Mouse (Mus musculus): ENCODE measurements at regions not wholly inside any gene's neighbourhood (a gene's known extent, or its start where the extent isn't known, plus 50 kb on each side); places are given as distances from the start of the nearest gene placed in this dataset.
A peak's percentile ranks its signal among the peaks of the same experiment; 100 is the strongest.

DNA sequence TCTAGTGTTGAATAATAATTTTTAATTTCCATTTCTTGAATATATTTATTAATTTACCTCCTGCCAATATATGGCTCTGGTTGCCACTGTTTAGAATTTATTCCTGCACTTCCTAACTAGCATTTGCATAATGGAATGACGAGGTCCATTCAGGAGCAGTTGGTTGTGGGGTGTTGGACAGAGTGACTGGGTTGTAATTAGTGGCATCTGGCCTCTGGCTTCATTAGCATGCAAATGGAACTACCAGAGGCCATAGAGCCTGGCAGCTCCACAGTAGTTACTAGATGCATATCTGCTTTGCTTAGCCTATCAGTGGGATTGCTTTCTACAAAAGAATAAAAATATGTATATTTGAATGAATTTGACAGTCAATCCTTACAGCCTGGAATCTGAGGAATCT lies 1099.6 kb upstream of the Cdh8 start:
- Histone ChIP-seq H3K4me2 (replicated peaks) (no peak overlapping the region), H3K4me1 (no peaks in the 10 kb centered on the region), H3K9me3 (no peaks in the 10 kb centered on the region), H3K9ac (no peak overlapping the region), H3K27ac (no peak overlapping the region), H3K36me3 (no peaks in the 10 kb centered on the region), H3K27me3 (replicated peaks) (no peaks in the 10 kb centered on the region), H3K4me3 (no peak overlapping the region)
- 10% methylated on average over 1 of the region's 1 CpGs for WGBS
- ATAC-seq (ENCODE audit: low FRiP score, low read depth), result peak; percentile 93

DNA sequence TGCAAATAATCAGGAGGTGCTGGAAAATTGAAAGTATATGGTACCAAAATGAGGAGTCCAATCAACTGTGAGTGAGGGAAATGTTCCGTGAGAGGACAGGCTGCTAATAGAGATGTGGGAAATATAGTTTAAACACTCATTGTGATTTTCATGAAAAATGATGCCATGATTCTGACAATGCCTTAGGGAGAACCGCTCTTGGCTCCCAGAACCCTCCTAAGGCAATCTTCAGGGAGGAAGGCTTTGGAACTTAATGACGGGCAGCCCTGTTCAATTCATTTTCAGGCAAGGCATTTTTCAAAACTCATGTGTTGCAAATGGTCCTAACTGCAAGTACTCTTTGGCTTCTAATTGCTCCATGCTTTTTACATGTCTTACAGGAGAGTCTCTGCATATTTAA lies 1098.9 kb upstream of the Cdh8 start:
- ATAC-seq (ENCODE audit: low FRiP score, low read depth), result peak; percentile 49; the same call in 1 of the 2 replicates
- H3K27ac ChIP-seq, result no peak overlapping the region

DNA sequence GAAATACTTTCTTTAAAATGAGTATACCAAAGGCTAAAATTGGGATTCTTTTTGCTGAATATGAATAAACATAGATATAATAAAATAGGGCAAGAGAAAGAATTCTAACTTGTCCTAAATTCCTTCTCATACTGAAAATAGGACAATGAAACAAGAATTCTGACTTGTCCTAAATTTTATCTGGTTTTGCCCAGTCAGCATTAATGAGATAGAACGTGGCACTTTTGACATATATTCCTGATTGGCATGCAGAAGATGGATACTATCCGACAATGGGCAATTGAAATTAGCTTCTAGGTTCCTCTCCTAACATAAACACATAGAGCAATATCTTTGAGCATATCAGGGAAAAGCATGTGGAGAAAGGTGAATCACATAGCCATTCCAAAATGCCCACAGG lies 1090.2 kb upstream of the Cdh8 start:
- ATAC-seq (ENCODE audit: low FRiP score, low read depth), result no peak
- Histone ChIP-seq H3K27me3 (replicated peaks) (no peaks in the 10 kb centered on the region), H3K4me2 (replicated peaks) (no peak overlapping the region), H3K4me3 (no peak overlapping the region), H3K27ac (no peak overlapping the region), H3K9ac (no peak overlapping the region), H3K4me1 (no peaks in the 10 kb centered on the region), H3K9me3 (no peaks in the 10 kb centered on the region), H3K36me3 (no peaks in the 10 kb centered on the region)
- 88% methylated on average over 2 of the region's 2 CpGs for WGBS

More for the DNA sequence above, 1098.9 kb upstream of the Cdh8 start:
- H3K4me3 ChIP-seq, result no peak overlapping the region
- no peaks in the 10 kb centered on the region for H3K4me1 ChIP-seq
- H3K36me3 ChIP-seq, result no peaks in the 10 kb centered on the region
- H3K27me3 ChIP-seq (replicated peaks), result no peaks in the 10 kb centered on the region
- WGBS, result 54% methylated on average over 3 of the region's 3 CpGs
- H3K9ac ChIP-seq, result no peak overlapping the region
- no peak overlapping the region for H3K4me2 ChIP-seq (replicated peaks)
- H3K9me3 ChIP-seq, result no peaks in the 10 kb centered on the region

DNA sequence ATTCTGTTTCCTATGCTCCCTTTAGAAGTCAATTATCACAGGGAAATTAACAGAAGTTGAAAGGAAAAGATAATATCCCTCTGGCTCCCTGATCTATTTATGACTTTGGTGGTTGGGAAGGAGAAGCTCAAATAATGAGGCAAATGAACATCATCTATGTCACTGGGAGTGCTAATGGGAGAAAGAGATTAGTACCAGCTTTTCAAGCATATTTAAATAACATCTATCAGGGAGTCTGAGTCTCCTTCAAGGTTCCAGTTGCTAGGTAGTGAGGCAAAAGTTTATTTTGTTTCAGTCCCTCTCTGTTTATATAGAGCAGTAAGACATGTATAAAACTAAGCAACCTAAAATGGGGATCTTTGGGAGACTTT lies 1084.1 kb upstream of the Cdh8 start:
- Histone ChIP-seq H3K4me2 (replicated peaks) (no peak overlapping the region), H3K36me3 (no peaks in the 10 kb centered on the region), H3K27me3 (replicated peaks) (no peaks in the 10 kb centered on the region), H3K9me3 (no peaks in the 10 kb centered on the region), H3K4me1 (no peaks in the 10 kb centered on the region), H3K4me3 (no peak overlapping the region), H3K9ac (no peak overlapping the region), H3K27ac (no peak overlapping the region)
- no peak for ATAC-seq (ENCODE audit: low FRiP score, low read depth)

DNA sequence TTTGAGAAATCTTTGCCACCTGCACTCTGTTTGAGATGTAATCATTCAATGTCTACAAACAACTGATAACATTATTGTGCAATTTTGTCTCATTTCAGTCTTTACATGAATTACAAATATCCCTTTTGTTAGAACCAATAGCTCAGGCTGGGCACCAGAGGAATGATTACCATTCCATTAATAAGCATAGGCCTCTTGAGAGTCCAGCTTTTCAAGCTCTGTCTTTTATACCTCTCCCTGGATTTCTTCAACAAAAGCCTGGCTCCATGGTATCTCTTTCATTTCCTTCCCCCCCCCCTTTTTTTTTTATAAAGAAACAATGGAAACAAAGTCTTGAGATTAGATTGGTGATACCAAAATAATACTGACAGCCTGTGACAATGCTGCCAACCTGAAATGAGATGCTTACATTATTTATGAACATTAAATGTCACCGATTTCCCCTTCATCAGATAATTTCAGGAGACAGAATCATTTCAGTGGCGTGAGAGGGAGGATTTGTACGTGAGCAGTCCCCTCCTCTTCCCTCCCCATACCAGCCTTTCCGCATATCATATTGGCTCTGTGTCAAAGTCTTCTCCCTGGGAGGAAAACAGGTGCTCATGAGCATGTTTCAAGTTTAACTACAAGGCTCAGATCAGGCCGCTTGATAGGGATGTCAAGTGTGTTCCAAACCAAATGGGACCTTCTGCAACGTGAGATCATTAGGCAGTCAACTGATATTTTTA lies 1083.5 kb upstream of the Cdh8 start:
- Histone ChIP-seq H3K4me1 (no peaks in the 10 kb centered on the region), H3K4me2 (replicated peaks) (no peak overlapping the region), H3K27ac (no peak overlapping the region), H3K9me3 (no peaks in the 10 kb centered on the region), H3K27me3 (replicated peaks) (no peaks in the 10 kb centered on the region), H3K9ac (no peak overlapping the region), H3K4me3 (no peak overlapping the region), H3K36me3 (no peaks in the 10 kb centered on the region)
- WGBS, result 33% methylated on average over 6 of the region's 6 CpGs
- 0 out of 2 replicates have a peak, but pooled peaks have one; percentile 44 for ATAC-seq (ENCODE audit: low FRiP score, low read depth)

DNA sequence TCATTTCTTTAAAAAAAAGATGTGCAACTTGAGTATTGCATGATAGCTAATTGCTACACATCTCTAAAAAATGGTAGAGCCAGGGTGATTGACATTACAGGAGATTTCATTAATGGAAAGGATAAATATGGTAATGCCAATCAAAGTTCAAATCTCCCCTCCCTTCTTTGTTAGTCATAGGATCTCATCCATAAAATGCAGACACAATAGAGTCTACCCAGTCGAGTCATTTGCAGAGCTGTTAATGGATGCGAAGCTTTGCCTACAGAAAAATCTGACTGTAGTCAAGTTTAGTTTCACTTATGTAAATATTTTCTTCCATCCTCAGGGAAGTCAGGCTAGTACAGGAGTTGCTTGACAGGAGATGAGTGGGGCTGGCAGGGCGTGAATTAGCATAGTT lies 1078.2 kb upstream of the Cdh8 start:
- Histone ChIP-seq H3K9ac (no peak overlapping the region), H3K4me2 (replicated peaks) (no peak overlapping the region), H3K4me1 (no peaks in the 10 kb centered on the region), H3K4me3 (no peak overlapping the region), H3K27ac (no peak overlapping the region), H3K9me3 (no peaks in the 10 kb centered on the region), H3K27me3 (replicated peaks) (no peaks in the 10 kb centered on the region), H3K36me3 (no peaks in the 10 kb centered on the region)
- WGBS, result 70% methylated on average over 3 of the region's 3 CpGs
- no peak for ATAC-seq (ENCODE audit: low FRiP score, low read depth)

DNA sequence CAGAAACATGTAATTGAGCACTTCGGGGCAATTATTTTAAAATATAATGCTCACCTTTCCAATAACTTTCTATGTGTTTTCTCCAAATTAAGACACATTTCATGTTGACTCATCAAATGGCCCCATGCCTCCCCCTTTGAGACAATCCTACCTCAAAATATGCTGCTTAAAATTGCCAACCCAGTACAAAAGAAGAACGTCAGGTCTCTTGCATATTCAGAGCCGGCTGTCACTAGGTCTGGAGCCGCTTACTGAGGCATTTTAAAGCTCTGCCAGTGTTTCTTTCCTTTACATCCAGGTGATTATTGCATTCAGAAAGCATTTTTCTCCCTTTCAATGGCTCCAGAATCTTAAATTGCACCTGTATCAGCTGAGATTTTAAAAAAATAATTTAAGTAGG lies 1059.7 kb upstream of the Cdh8 start:
- 86% methylated on average over 4 of the region's 4 CpGs for WGBS
- ATAC-seq (ENCODE audit: low FRiP score, low read depth), result no peak
- no peak overlapping the region for H3K27ac ChIP-seq
- no peaks in the 10 kb centered on the region for H3K36me3 ChIP-seq
- no peaks in the 10 kb centered on the region for H3K4me1 ChIP-seq
- no peak overlapping the region for H3K4me2 ChIP-seq (replicated peaks)
- no peak overlapping the region for H3K4me3 ChIP-seq
- no peaks in the 10 kb centered on the region for H3K27me3 ChIP-seq (replicated peaks)
- no peak overlapping the region for H3K9ac ChIP-seq
- no peaks in the 10 kb centered on the region for H3K9me3 ChIP-seq

DNA sequence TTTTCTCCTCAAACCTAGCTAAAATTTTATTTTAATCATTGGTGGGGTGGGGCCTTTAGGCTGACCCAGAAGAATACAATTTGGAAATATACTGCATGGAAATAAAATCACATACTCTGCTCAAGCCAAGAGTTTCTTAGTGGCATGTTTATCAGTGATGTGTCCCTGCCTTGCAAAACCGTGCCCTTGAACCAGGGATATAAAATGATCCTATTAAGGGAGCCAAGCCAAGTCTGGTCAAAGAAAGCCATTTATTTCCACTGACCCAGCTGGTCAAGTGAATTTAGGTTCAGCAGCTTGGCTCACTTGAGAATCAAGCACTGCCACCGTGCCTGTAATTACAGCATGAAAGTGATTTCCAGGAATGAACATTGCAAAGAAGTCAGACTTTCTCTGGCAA lies 1035.0 kb upstream of the Cdh8 start:
- no peaks in the 10 kb centered on the region for H3K9me3 ChIP-seq
- H3K27ac ChIP-seq, result no peak overlapping the region
- no peak overlapping the region for H3K9ac ChIP-seq
- no peaks in the 10 kb centered on the region for H3K36me3 ChIP-seq
- ATAC-seq (ENCODE audit: low FRiP score, low read depth), result no peak
- 67% methylated on average over 2 of the region's 2 CpGs for WGBS
- H3K4me2 ChIP-seq (replicated peaks), result no peak overlapping the region
- no peak overlapping the region for H3K4me3 ChIP-seq
- no peaks in the 10 kb centered on the region for H3K27me3 ChIP-seq (replicated peaks)
- no peaks in the 10 kb centered on the region for H3K4me1 ChIP-seq

DNA sequence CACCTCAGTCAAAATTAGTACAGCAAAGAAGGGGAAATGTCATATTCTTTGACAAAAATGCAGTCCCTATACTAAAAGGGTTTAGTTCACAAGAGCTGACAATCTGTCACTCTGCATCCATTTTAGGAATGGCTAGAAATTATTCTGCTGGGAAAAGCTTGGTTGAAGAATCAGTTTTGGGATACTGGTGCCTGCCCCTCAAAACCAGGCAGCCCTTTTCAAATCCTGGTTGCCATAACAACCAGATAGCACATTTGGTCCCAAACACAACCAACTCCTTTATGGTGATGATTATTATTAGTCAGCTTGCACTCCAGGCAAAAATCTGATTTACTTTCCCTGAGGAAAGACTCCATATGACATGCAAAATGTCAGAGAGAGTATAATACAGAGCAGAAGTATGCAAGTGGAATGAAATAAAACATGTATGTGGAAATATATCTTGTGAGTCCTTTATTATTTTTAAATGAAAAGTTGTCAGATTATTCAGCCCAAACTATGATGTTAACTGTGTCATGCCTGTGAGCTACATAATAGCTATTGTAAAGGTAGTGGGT lies 1034.2 kb upstream of the Cdh8 start:
- Histone ChIP-seq H3K36me3 (no peaks in the 10 kb centered on the region), H3K27me3 (replicated peaks) (no peaks in the 10 kb centered on the region), H3K9ac (no peak overlapping the region), H3K4me1 (no peaks in the 10 kb centered on the region), H3K4me2 (replicated peaks) (no peak overlapping the region), H3K27ac (no peak overlapping the region), H3K9me3 (no peaks in the 10 kb centered on the region), H3K4me3 (no peak overlapping the region)
- ATAC-seq (ENCODE audit: low FRiP score, low read depth), result no peak

DNA sequence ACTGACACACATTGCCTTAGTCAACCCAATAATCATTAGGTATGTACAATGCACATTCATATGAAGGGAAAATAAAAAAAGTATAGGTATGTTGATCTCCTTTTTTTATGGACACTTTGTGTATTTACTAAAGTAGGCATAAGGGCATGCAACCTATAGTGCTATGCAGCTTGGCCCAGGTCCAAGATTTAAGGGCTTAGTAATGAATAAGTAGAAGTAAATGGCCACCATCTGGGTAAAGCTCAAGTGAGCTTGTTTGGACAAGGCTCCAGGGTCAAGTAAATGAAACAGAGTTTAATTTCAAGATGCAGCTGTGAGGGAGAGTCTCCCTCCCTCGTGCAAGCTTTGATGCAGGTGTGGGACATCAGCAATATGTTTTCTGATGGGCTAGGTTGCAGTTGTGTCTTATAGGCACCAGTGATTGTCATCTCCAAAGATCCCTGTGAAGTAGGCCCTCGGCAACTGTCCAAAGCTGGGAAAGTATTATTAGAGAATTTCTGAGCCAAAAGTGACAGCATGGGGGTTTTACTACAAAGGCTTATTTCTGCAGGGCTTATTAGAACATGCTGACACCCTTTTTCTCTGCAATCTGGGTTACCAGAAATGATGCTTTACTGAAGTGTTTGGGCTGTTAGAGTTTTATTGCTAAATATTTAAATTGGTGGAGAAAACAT lies 1030.5 kb upstream of the Cdh8 start:
- WGBS, result 66% methylated on average over 2 of the region's 2 CpGs
- no peak overlapping the region for H3K27ac ChIP-seq
- ATAC-seq (ENCODE audit: low FRiP score, low read depth), result no peak

More for the DNA sequence above, 1030.5 kb upstream of the Cdh8 start:
- Histone ChIP-seq H3K4me2 (replicated peaks) (no peak overlapping the region), H3K27me3 (replicated peaks) (no peaks in the 10 kb centered on the region), H3K9ac (no peak overlapping the region), H3K9me3 (no peaks in the 10 kb centered on the region), H3K36me3 (no peaks in the 10 kb centered on the region), H3K4me3 (no peak overlapping the region), H3K4me1 (no peaks in the 10 kb centered on the region)

Measured in neural tube, embryonic 12.5 days (tissue).